Mouse (Mus musculus) embryo, embryonic 11 days (tissue): ENCODE measurements at regions not wholly inside any gene's neighbourhood (a gene's known extent, or its start where the extent isn't known, plus 50 kb on each side); places are given as distances from the start of the nearest gene placed in this dataset.

ENCODE experiments used
- DNase-seq: peaks from one replicate; pipeline ENCODE4 v3.0.0-alpha.2; 2015

- DNase-seq = no peak
These were observed 320.7 kb downstream of the Mtx2 start for GRCm38 (mm10) chr2:75146256-75146655.

GRCm38 (mm10) chr2:75147399-75147798, 321.8 kb downstream of the Mtx2 start:
- DNase-seq = no peak

GRCm38 (mm10) chr2:75147967-75148366, 322.4 kb downstream of the Mtx2 start:
- no peak for DNase-seq

DNA sequence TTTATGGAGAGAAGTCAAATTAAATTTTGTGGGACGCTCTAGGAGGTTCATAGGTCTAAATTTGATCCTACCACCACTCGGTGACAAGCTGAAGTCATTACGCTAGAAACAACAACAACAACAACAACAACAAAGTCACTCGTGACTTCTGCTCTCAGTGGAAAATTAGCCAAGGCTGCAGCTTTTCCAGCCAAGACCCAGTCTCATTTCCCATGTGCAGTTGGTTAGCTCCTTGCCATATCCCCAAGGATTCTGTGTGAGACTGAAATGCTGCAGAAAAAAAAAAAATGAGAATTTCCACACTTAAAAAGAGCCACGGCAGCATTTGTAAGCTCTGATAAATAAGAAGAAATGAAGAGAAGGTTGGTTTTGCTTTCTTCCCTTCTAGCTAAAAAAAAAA, 323.4 kb downstream of the Mtx2 start:
- DNase-seq = no peak

DNA sequence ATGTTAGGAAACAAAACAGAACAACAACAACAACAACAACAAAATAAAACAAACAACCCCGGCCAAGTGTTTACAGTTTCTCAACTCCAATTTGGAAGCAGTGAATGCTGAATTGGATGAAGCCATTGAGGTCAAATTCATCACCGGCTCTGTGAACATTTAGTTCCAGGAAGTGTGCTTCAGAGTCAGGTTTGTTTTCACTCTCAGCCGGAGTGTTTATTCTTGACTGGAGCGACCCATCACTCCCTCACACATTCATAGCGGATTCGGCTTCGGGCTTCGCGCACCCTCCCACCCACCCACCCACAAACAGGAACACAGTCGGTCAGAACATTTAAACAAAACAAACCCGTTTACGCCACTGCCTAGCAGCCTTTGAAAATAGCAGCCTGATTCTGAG, 324.0 kb downstream of the Mtx2 start:
- DNase-seq = no peak

DNA sequence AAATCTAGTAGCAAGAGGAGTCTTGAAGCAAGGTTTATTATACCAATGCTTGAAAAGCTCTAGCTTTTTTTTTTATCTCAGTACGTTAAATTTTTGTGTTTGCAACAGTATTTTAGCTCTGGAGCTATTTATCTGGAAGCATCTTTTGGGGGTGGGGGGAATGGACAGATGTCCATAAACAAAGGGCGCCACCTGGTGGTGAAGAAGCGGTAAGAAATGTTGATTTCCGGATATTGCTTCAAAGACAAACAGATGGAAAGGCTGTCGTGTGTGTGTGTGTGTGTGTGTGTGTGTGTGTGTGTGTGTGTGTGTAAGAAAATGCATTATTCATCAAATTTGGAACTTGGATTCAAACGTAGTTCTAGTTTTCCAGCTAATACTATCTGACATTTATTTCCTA, 325.4 kb downstream of the Mtx2 start:
- peak; percentile 86 for DNase-seq

- no peak for DNase-seq
These were observed 325.9 kb downstream of the Mtx2 start for GRCm38 (mm10) chr2:75151519-75151918.

GRCm38 (mm10) chr2:75152477-75152990, 326.9 kb downstream of the Mtx2 start:
- peak; percentile 77 for DNase-seq

DNA sequence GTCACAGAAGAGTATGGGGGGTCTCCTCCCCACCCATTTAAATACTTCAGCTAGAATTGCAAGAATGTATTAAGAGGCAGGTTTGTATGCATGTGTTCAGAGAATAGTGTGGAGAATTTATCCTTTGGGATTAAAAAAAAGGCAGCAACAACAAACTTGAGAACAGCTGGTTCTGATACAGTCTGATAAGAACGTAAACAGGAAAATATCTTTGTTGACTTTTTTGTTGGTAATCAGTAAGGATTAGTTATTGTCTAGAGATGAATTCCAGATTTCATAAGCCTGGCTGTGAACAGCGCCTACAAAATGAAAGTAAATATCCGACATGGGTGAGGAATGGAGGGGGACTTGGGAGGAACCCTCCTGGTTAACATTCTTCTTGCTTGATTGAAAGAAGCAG, 328.8 kb downstream of the Mtx2 start:
- DNase-seq = no peak

GRCm38 (mm10) chr2:75158581-75158980, 333.0 kb downstream of the Mtx2 start:
- DNase-seq = no peak

- no peak for DNase-seq
These were observed 335.5 kb downstream of the Mtx2 start for GRCm38 (mm10) chr2:75161075-75161474.

GRCm38 (mm10) chr2:75164987-75165386, 339.4 kb downstream of the Mtx2 start:
- DNase-seq = no peak

DNA sequence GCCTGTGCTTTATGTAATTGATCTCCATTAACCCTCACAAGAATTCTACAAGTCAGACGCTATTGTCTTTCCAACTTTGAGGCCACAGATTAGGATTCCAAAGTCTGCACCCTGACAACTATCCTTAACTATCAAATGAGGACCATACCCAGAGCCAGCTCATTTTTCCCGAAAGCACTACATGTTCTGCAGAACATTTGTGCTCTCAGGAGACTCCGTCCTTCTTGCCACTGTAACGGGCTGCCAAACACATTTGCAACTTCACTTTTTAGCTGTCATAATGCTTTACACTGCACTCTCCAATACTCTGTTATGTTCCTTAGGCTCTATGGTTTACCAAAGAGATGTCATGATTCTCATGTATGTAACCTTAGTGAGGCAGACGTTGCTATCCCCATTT, 350.7 kb downstream of the Mtx2 start:
- no peak for DNase-seq

DNA sequence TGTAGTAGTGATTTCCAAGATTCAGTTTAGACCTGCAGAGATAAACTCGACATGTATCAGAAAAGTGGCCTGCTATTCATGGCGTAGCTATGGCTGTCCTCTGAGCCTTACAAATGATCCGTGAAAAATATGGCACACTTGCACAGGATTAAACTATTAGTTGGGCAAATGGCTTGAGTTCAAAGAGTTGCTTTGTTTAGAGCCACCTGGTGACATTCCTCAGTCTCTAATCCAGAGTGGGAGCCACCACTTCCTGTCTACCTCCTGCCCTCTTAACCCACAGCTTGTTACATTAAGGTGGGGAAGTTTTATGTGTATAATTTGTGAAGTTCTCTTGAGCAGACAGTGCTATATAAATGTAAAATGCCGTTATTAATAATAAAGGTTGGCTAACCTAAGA, 357.7 kb downstream of the Mtx2 start:
- peak; percentile 14 for DNase-seq

DNA sequence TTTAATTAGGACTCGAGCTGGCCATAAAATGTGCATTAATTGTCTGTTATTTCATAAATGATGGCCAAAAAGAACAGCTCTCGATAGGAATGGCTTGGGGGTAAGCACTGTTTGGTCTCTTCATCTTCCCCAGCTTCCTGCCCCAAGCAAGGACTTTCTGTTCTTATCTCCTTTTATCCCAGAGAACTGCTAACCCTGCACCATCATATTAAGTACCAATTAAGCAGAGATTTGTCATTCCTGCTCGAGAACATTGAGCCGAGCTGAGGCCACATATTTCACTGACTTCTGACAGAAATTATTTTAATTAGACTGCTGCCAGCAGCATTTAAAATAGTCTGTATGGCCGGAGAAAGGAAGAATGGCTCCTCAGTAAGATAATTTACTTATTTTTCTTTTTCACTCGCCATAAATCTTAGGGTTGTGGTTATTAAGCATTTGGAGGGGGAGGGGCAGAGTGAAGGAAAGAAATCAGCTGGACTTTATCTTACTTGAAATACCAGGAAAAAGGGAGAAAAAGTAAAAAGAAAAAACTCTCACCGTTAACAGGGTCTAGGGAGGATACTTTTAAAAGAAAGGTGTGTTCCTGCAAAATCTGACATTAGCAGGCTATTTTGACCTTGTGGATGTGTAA, 377.1 kb downstream of the Mtx2 start:
- no peak for DNase-seq

GRCm38 (mm10) chr2:75208821-75209758, 383.5 kb downstream of the Mtx2 start:
- DNase-seq = peak; percentile 54

GRCm38 (mm10) chr2:75209790-75210583, 384.4 kb downstream of the Mtx2 start:
- no peak for DNase-seq

DNA sequence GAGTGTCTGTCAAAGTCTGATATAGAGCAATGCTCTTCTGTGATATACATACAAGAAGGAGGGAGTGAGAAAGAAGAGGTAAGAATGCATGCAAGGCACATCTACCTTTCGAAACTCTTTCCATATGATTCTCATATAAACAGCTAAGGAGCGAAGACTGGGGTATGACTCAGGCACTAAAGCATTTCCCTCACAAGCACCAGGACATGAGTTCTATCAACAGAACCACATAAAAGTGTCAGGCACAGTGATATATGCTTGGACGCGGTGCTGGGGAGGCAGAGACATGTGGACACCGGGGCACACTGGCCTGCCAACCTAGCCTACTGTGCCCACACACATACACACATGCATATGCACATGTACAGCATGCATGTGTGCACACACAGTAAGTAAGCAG, 391.3 kb downstream of the Mtx2 start:
- DNase-seq = no peak

GRCm38 (mm10) chr2:75220775-75221359, 395.3 kb downstream of the Mtx2 start:
- no peak for DNase-seq

DNA sequence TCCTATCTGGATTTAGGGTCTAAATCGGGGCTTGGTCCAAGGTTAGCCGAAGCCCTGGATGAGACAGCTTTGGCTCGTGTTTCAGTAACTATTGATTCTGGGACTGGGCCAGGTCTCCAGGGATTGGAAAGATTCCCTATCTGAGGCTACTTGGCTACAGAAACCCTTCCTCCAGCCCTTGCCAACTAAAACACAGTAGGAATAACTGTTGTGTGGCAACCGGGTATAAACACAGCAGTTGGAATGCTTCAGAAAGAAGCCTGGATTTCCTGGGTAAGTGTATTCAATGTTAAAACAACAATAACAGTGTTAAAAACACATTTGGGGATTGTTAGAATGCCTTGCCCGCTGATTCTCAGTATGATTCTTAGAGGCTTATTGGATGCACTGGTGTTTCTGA, 398.8 kb downstream of the Mtx2 start:
- DNase-seq = peak; percentile 26

- DNase-seq = no peak
These were observed 415.4 kb downstream of the Mtx2 start for GRCm38 (mm10) chr2:75240976-75241375.

DNA sequence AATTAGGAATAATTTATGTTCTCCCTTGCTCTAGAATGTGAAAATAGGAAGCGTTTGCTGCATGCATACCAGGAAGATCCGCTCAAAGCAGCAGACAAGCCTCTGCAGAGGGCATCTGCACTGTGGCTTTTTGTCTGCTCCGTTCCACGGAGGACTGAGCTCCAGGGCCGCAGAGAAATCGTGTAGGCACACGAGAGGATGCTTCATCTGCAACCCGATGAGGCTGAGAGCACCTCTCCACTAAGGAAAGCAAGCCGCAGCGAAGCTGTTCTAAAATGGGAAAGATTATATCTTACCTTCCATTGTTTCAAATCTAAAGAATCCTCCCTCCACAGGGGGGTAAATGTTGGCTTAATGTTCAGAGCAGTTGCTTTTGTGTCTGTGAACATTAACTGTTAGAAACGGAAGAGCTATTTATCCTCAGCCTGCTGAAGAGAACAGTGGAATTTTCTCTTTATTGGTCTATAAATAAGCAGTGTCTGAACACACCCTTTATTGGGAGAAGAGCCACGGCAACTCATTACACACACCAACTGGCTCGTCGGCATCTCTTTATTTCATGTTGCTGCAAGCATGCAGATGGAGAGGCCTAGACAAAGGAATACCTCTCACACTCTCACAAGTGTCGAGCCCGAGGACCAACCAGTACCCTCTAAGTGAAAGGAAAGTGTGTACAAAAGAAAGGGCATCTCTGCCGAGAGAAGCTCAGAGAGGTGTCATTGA, 414.6 kb upstream of the Hnrnpa3 start:
- DNase-seq = peak; percentile 26
